In genomic region chr10:82689681-82690211, GRCm38 (mm10) we compare ENCODE assay signal across 8 mouse cellular contexts. TPM values are rescaled to one million over a fixed set of nuclear protein-coding genes. Genes with fewer than 3 reads are reported as not detected.
DNase-seq lines count a peak whose midpoint lies in the region; ATAC-seq and TF ChIP-seq lines count a peak whose summit lies in the region.

No protein-coding gene starts in this region.

- TF ChIP-seq POLR2A in cortical plate, adult 2 months (IDR thresholded peaks at IDR 0.05; ENCODE audit: extremely low read depth, insufficient read depth, low read length): no peak
- TF ChIP-seq POLR2A in myocyte (IDR thresholded peaks at IDR 0.05; ENCODE audit: insufficient read length, low read depth): no peak

- no peaks in the 10 kb centered on the region for H3K27me3 ChIP-seq in heart, embryonic 16.5 days (ENCODE audit: control insufficient read depth, insufficient read depth, low read length)
- H3K27me3 ChIP-seq in myocyte (ENCODE audit: control insufficient read depth, insufficient read depth, insufficient read length): no peaks in the 10 kb centered on the region
- no peaks in the 10 kb centered on the region for H3K27me3 ChIP-seq in forebrain, embryonic 14.5 days (replicated peaks; ENCODE audit: control insufficient read depth, insufficient read depth, low read length)

- TF ChIP-seq CTCF in layer of hippocampus, adult 2 months (conservative IDR thresholded peaks at IDR 0.05): no peak
- TF ChIP-seq CTCF in cortical plate, adult 2 months (IDR thresholded peaks at IDR 0.05; ENCODE audit: extremely low read depth, insufficient read depth, low read length): no peak

- H3K4me3 ChIP-seq in layer of hippocampus, adult 2 months: peak overlapping the region; percentile 44
- H3K4me3 ChIP-seq in cortical plate, adult 2 months (ENCODE audit: insufficient read depth, low read length): peak overlapping the region; percentile 19; the same call in 1 of the 2 replicates
- H3K4me3 ChIP-seq in heart, embryonic 16.5 days (ENCODE audit: low read length): peak overlapping the region; percentile 39
- H3K4me3 ChIP-seq in myocyte: peak overlapping the region; percentile 2
- no peak overlapping the region for H3K4me3 ChIP-seq in forebrain, embryonic 14.5 days (ENCODE audit: low read depth, low read length)

- H3K27ac ChIP-seq in layer of hippocampus, adult 2 months: peak overlapping the region; percentile 91
- peak overlapping the region; percentile 68; the same call in 1 of the 2 replicates for H3K27ac ChIP-seq in cortical plate, adult 2 months (ENCODE audit: insufficient read depth, low read length)
- H3K27ac ChIP-seq in heart, embryonic 16.5 days (ENCODE audit: low read length): peak overlapping the region; percentile 36
- H3K27ac ChIP-seq in forebrain, embryonic 14.5 days (ENCODE audit: low read depth, low read length): no peak overlapping the region

- H3K36me3 ChIP-seq in heart, embryonic 16.5 days (ENCODE audit: control insufficient read depth, insufficient read depth): no peaks in the 10 kb centered on the region
- H3K36me3 ChIP-seq in myocyte (ENCODE audit: control insufficient read depth, insufficient read depth): no peaks in the 10 kb centered on the region
- H3K36me3 ChIP-seq in forebrain, embryonic 14.5 days (ENCODE audit: control insufficient read depth, insufficient read depth, low read length): no peaks in the 10 kb centered on the region

- H3K4me1 ChIP-seq in cortical plate, adult 2 months (ENCODE audit: control insufficient read depth, insufficient read depth, low read length): no peaks in the 10 kb centered on the region
- peaks cover 13% of the 10 kb centered on the region for H3K4me1 ChIP-seq in heart, embryonic 16.5 days (ENCODE audit: control insufficient read depth, insufficient read depth, low read length)
- no peaks in the 10 kb centered on the region for H3K4me1 ChIP-seq in forebrain, embryonic 14.5 days (ENCODE audit: control insufficient read depth, insufficient read depth, low read length)

- peak in 1 of 2 experiments; percentile 57 for DNase-seq in layer of hippocampus, adult 2 months (ENCODE audit: low spot score in 2 of 2)
- no peak for DNase-seq in layer of hippocampus, adult 9-10 months (ENCODE audit: low spot score)
- no peak for DNase-seq in cerebellum, adult 11 months
- DNase-seq in forebrain, embryonic 14.5 days (ENCODE audit: low spot score): no peak

- peak overlapping the region; percentile 66 for H3K4me2 ChIP-seq in heart, embryonic 16.5 days (ENCODE audit: low read depth, low read length)
- H3K4me2 ChIP-seq in myocyte (ENCODE audit: low read depth): peak overlapping the region; percentile 98
- no peak overlapping the region for H3K4me2 ChIP-seq in forebrain, embryonic 14.5 days (ENCODE audit: low read length)

- ATAC-seq in heart, embryonic 16.5 days (replicated peaks; ENCODE audit: extremely low read depth, insufficient read depth, low FRiP score): 0 out of 2 replicates have a peak, but pooled peaks have one; percentile 46
- no peak for ATAC-seq in monocyte, adult 5-6 weeks (replicated peaks; ENCODE audit: insufficient number of reproducible peaks, low FRiP score, low TSS enrichment, poor library complexity, severe bottlenecking)
- ATAC-seq in forebrain, embryonic 14.5 days: no peak

- H3K9me3 ChIP-seq in heart, embryonic 16.5 days (replicated peaks; ENCODE audit: control insufficient read depth, low read length): 0 out of 2 replicates have a peak, but pooled peaks cover 3% of the 10 kb centered on the region
- no peaks in the 10 kb centered on the region for H3K9me3 ChIP-seq in forebrain, embryonic 14.5 days (replicated peaks; ENCODE audit: control insufficient read depth, low read length)

- H3K9ac ChIP-seq in heart, embryonic 16.5 days (ENCODE audit: low read length): no peak overlapping the region; the same call in 1 of the 2 replicates
- H3K9ac ChIP-seq in forebrain, embryonic 14.5 days (ENCODE audit: low read length): no peak overlapping the region

- no peaks in the 10 kb centered on the region for H3K79me2 ChIP-seq in myocyte (ENCODE audit: control insufficient read depth, insufficient read depth)

- no peak overlapping the region for H3ac ChIP-seq in myocyte (ENCODE audit: control insufficient read depth, insufficient read length)

- WGBS in heart, embryonic 16.5 days: 61% methylated on average over 7 of the region's 7 CpGs
- WGBS in forebrain, embryonic 14.5 days: 79% methylated on average over 7 of the region's 7 CpGs

TF ChIP-seq in myocyte, 11 proteins besides CTCF, POLR2A, EP300 and RAD21:
- TF ChIP-seq TCF3 (IDR thresholded peaks at IDR 0.05; ENCODE audit: insufficient read length, low read depth): no peak
- TF ChIP-seq MYOD1 (IDR thresholded peaks at IDR 0.05; ENCODE audit: control insufficient read depth in 1 of 3, insufficient read length in 2 of 3, low read depth in 2 of 3): no peak
- no peak for TF ChIP-seq SRF (IDR thresholded peaks at IDR 0.05; ENCODE audit: control insufficient read depth, insufficient read length, low read depth)
TF ChIP-seq in myocyte: peak in this region for 0.

RNA-seq across cellular contexts. Expression of gene Glt8d2, which starts 0.7 kb away (rescaled TPM):
- total RNA-seq in layer of hippocampus, adult 2 months (2021): 10 to 100 TPM; 17.9 to 18.6 TPM
- polyA plus RNA-seq in cortical plate, adult 2 months (2012; rRNA removed): 17.7 and 18.1 TPM in 2 replicates
- 4.3 and 5.0 TPM in 2 replicates for polyA plus RNA-seq in heart, embryonic 16.5 days (2015; fragmentation: Nextera tagmentation; extraction: Ambion mirVana)
- 2.8 TPM for polyA plus RNA-seq in myocyte (2012; fragmentation: generic; extraction: Trizol)
- 1.2 TPM in 1 of 3 replicates, not detected in the others for total RNA-seq in monocyte, adult 5-6 weeks (2017)
- 2.6 and 4.0 TPM in 2 replicates for polyA plus RNA-seq in forebrain, embryonic 14.5 days (2014; fragmentation: Nextera tagmentation; extraction: Ambion mirVana)

RNA-seq across cellular contexts. Expression of gene Hcfc2, which starts 6.2 kb away (rescaled TPM):
- 10 to 100 TPM; 46.7 to 51.5 TPM for total RNA-seq in layer of hippocampus, adult 2 months (2021)
- polyA plus RNA-seq in cortical plate, adult 2 months (2012; rRNA removed): 33.1 and 33.8 TPM in 2 replicates
- 35.2 and 38.4 TPM in 2 replicates for polyA plus RNA-seq in heart, embryonic 16.5 days (2015; fragmentation: Nextera tagmentation; extraction: Ambion mirVana)
- polyA plus RNA-seq in myocyte (2012; fragmentation: generic; extraction: Trizol): 13.0 TPM
- 35.4 to 71.3 TPM (median 52.3 TPM) in 3 replicates for total RNA-seq in monocyte, adult 5-6 weeks (2017)
- 38.3 and 48.4 TPM in 2 replicates for polyA plus RNA-seq in forebrain, embryonic 14.5 days (2014; fragmentation: Nextera tagmentation; extraction: Ambion mirVana)
